Mouse (Mus musculus) heart, embryonic 10.5 days (tissue): ENCODE measurements at regions not wholly inside any gene's neighbourhood (a gene's known extent, or its start where the extent isn't known, plus 50 kb on each side); places are given as distances from the start of the nearest gene placed in this dataset.
A peak's percentile ranks its signal among the peaks of the same experiment; 100 is the strongest.

Experiments used
- DNase-seq: peaks from one replicate; pipeline ENCODE4 v3.0.0-alpha.2; 2017; ENCODE audit warnings: low spot score
- H3K27ac ChIP-seq: fragments of 300-500 bp; sonication (generic); 2 replicates; pipeline ENCODE4 v1.5.1; 2016; ENCODE audit warnings: mild to moderate bottlenecking
- H3K27me3 ChIP-seq: fragments of 300-500 bp; sonication (generic); 2 replicates; pipeline ENCODE4 v1.6.1; 2016; ENCODE audit warnings: mild to moderate bottlenecking; ENCODE audit not compliant: poor library complexity, insufficient read depth, severe bottlenecking
- H3K36me3 ChIP-seq: fragments of 300-500 bp; sonication (generic); 2 replicates; pipeline ENCODE4 v1.6.1; 2016; ENCODE audit warnings: mild to moderate bottlenecking, moderate library complexity
- H3K4me1 ChIP-seq: fragments of 300-500 bp; sonication (generic); 2 replicates; pipeline ENCODE4 v1.6.1; 2016; ENCODE audit warnings: mild to moderate bottlenecking
- H3K4me3 ChIP-seq: fragments of 300-500 bp; sonication (generic); 2 replicates; pipeline ENCODE4 v1.5.1; 2016; ENCODE audit warnings: mild to moderate bottlenecking, moderate library complexity
- H3K9me3 ChIP-seq: fragments of 300-500 bp; sonication (generic); 2 replicates; pipeline ENCODE4 v1.6.1; 2016; ENCODE audit warnings: mild to moderate bottlenecking, moderate library complexity
- WGBS: fragments of 180-500 bp; shearing (Covaris S2); methylation state at CpG from one replicate; pipeline ENCODE4 v1.1.7; 2016; 5-methylcytosine and 5-hydroxymethylcytosine counted together

DNA sequence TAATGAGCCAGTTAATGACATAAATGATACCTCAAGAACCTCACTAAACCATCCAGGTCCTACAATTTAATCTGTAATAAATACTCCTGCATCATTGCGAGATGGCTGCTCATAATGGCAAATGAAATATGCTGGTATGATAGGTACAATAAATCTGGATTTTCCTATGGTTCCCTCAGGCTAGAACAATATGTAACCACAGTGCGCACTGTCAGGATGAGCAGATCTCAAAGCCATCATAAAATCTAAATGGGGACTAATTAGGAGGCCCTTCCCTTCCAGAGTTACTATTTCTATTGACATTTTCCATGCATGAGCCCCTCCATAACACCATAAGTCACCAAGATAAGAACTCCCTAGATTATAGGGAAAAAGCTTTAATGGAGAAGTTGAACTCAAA, 379.8 kb downstream of the Gpd2 start:
- no peaks in the 10 kb centered on the region for H3K4me1 ChIP-seq
- no peak overlapping the region for H3K27ac ChIP-seq
- no peaks in the 10 kb centered on the region for H3K27me3 ChIP-seq
- peak overlapping the region; percentile 61; the same call in 1 of the 2 replicates for H3K4me3 ChIP-seq
- no peaks in the 10 kb centered on the region for H3K36me3 ChIP-seq
- 82% methylated on average over 2 of the region's 2 CpGs for WGBS
- no peaks in the 10 kb centered on the region for H3K9me3 ChIP-seq
- DNase-seq = no peak

DNA sequence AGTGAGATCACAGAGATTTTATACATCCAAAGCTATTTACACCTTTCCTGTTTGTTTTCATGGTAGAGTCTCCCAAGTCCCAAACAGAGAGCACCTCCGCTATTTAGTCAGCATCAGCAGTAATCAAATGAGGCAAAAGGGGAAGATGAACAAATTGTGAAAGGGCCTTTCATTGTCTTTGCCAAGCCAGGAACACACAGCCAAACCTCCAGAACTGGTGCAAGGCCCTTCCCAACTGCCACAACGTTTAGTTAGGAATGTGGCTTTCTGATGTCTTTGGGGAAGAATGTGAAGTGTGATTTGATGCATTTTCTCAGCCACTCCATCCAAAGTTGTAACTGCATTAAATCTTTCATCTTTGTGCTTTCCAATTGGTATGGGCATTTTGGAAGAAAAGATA, 353.6 kb upstream of the Galnt5 start:
- Histone ChIP-seq H3K27ac (no peak overlapping the region), H3K9me3 (no peaks in the 10 kb centered on the region), H3K4me1 (no peaks in the 10 kb centered on the region), H3K4me3 (no peak overlapping the region), H3K36me3 (no peaks in the 10 kb centered on the region), H3K27me3 (no peaks in the 10 kb centered on the region)
- WGBS = 53% methylated on average over 2 of the region's 2 CpGs
- no peak for DNase-seq

- H3K4me3 ChIP-seq = no peak overlapping the region
- H3K36me3 ChIP-seq = no peaks in the 10 kb centered on the region
- DNase-seq = no peak
- H3K27me3 ChIP-seq = no peaks in the 10 kb centered on the region
- no peaks in the 10 kb centered on the region for H3K9me3 ChIP-seq
- no peaks in the 10 kb centered on the region for H3K4me1 ChIP-seq
- WGBS = 77% methylated on average over 2 of the region's 2 CpGs
- no peak overlapping the region for H3K27ac ChIP-seq
These were observed 353.1 kb upstream of the Galnt5 start for GRCm38 (mm10) chr2:57644541-57644940.

GRCm38 (mm10) chr2:57649002-57649401, 348.7 kb upstream of the Galnt5 start:
- Histone ChIP-seq H3K27ac (no peak overlapping the region), H3K4me1 (no peaks in the 10 kb centered on the region), H3K27me3 (no peaks in the 10 kb centered on the region), H3K36me3 (no peaks in the 10 kb centered on the region), H3K9me3 (no peaks in the 10 kb centered on the region), H3K4me3 (no peak overlapping the region)
- DNase-seq = no peak
- whole genome bisulfite sequencing = 80% methylated on average over 4 of the region's 4 CpGs

DNA sequence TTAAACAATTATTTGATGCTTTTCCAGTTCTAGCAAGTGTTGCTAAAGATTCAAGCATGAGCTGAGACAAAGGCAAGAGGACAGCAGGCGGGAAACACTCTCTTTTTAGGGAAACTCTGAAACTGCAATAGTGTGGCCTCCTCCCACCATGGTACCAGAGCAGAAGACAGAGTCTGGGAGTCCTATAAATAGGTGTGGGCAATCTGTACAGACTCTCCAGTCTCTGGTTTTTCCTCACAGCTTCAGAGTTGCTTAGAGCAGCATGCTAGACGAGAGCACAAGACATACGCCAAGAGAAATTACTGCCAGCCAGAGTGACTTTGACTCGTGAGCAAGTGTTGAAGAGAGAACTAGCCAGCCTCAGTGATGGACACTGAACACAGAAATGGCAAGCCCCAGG, 340.3 kb upstream of the Galnt5 start:
- 68% methylated on average over 4 of the region's 4 CpGs for WGBS
- H3K4me1 ChIP-seq = no peaks in the 10 kb centered on the region
- H3K27me3 ChIP-seq = no peaks in the 10 kb centered on the region
- H3K4me3 ChIP-seq = no peak overlapping the region
- H3K27ac ChIP-seq = no peak overlapping the region
- DNase-seq = no peak
- H3K36me3 ChIP-seq = no peaks in the 10 kb centered on the region
- no peaks in the 10 kb centered on the region for H3K9me3 ChIP-seq

GRCm38 (mm10) chr2:57661838-57662237, 335.8 kb upstream of the Galnt5 start:
- Histone ChIP-seq H3K4me1 (no peaks in the 10 kb centered on the region), H3K36me3 (no peaks in the 10 kb centered on the region), H3K9me3 (no peaks in the 10 kb centered on the region), H3K27me3 (no peaks in the 10 kb centered on the region), H3K27ac (no peak overlapping the region), H3K4me3 (no peak overlapping the region)
- no peak for DNase-seq
- WGBS = 74% methylated on average over 1 of the region's 1 CpGs

GRCm38 (mm10) chr2:57672007-57672643, 325.6 kb upstream of the Galnt5 start:
- no peak for DNase-seq
- no peak overlapping the region for H3K27ac ChIP-seq
- WGBS = 76% methylated on average over 3 of the region's 3 CpGs

DNA sequence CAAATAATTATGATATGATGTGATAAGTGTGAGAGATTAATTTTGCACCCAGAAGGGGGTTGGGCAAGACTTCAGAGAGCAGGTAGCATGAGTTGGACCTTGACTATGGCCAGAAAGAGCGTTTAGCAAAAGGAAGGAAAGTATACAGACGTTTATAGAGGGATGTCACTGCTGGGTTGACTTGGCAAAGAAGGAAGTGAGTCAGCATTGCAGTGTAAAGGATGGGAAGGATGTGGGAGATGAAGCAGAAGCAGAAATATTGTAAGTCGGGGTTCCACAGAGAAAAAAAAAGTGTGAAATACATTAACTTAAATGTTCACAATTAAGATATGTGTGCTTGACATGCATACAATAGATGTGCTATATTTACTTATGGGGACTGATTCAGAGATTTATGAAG, 307.8 kb upstream of the Galnt5 start:
- WGBS = 66% methylated on average over 3 of the region's 3 CpGs
- H3K27me3 ChIP-seq = no peaks in the 10 kb centered on the region
- no peak overlapping the region for H3K4me3 ChIP-seq
- no peaks in the 10 kb centered on the region for H3K36me3 ChIP-seq
- no peaks in the 10 kb centered on the region for H3K9me3 ChIP-seq
- no peak overlapping the region for H3K27ac ChIP-seq
- no peak for DNase-seq
- no peaks in the 10 kb centered on the region for H3K4me1 ChIP-seq

More at GRCm38 (mm10) chr2:57672007-57672643, 325.6 kb upstream of the Galnt5 start:
- H3K36me3 ChIP-seq = no peaks in the 10 kb centered on the region
- no peaks in the 10 kb centered on the region for H3K4me1 ChIP-seq
- H3K4me3 ChIP-seq = no peak overlapping the region
- no peaks in the 10 kb centered on the region for H3K9me3 ChIP-seq
- H3K27me3 ChIP-seq = no peaks in the 10 kb centered on the region

DNA sequence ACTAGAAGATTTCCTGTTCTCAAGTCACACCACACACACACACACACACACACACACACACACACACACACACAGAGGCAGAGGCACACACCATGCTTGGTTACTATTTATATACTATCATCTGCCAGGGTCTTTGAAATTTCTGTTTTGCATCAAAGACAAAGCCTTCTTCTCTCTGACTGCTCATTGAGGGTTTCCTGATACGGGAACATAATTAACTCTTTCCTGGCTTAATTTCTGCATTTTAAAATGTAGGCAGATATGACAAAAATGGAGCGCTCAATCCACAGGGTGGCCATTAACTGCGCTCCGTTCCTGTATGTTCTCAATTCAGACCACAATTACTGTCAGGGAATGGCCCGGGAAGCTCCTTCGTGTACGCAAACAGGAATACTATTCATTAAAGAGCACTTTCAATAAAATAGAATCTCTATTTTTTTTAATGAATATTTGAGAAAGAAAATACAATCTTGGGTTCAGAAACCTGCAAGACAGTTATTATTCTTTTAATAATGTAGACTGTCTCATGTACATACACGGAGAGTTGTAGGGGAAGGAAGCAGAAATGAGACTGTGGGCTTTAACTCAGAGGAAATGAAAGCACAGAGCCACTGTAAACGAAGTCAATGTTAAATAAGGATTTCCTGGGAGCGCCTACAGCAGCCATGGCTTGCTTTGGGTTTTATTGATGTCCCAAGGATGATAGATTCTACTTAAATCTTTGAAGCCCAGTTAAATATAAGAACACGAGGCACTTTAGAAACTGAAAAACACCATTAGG, 300.5 kb upstream of the Galnt5 start:
- no peak for DNase-seq
- Histone ChIP-seq H3K4me1 (peaks cover 8% of the 10 kb centered on the region; the same call in 1 of the 2 replicates), H3K9me3 (no peaks in the 10 kb centered on the region), H3K4me3 (no peak overlapping the region), H3K36me3 (no peaks in the 10 kb centered on the region), H3K27ac (no peak overlapping the region), H3K27me3 (no peaks in the 10 kb centered on the region)
- 59% methylated on average over 11 of the region's 11 CpGs for WGBS

DNA sequence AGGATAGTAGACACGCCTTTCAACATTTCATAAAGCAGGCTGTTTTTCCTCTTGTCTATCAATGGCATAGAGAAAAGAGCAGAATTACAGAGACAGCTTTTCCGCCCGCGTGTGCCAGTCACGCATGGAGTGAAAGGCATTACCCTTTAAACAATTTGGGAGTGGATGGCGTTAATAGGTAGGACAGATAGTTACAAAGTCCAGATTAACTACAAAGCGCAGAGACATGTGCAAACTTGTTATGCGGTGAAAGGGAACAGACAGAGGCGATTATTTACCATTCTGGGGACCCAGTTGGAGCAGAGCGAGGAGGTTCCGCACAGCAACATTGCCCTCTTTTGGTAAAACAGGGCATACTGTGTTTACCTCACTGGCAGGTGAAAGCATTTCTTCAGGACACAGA, 299.0 kb upstream of the Galnt5 start:
- WGBS = 12% methylated on average over 11 of the region's 11 CpGs
- no peak overlapping the region for H3K27ac ChIP-seq

GRCm38 (mm10) chr2:57699226-57699625, 298.5 kb upstream of the Galnt5 start:
- DNase-seq = no peak
- WGBS = 58% methylated on average over 4 of the region's 4 CpGs
- Histone ChIP-seq H3K9me3 (no peaks in the 10 kb centered on the region), H3K36me3 (no peaks in the 10 kb centered on the region), H3K27me3 (no peaks in the 10 kb centered on the region), H3K27ac (no peak overlapping the region), H3K4me3 (no peak overlapping the region), H3K4me1 (peaks cover 8% of the 10 kb centered on the region; the same call in 1 of the 2 replicates)

More for the DNA sequence above, 299.0 kb upstream of the Galnt5 start:
- no peak for DNase-seq
- Histone ChIP-seq H3K4me1 (peaks cover 8% of the 10 kb centered on the region; the same call in 1 of the 2 replicates), H3K27me3 (no peaks in the 10 kb centered on the region), H3K36me3 (no peaks in the 10 kb centered on the region), H3K9me3 (no peaks in the 10 kb centered on the region), H3K4me3 (peak overlapping the region; percentile 47)

- Histone ChIP-seq H3K27me3 (no peaks in the 10 kb centered on the region), H3K4me3 (no peak overlapping the region), H3K36me3 (no peaks in the 10 kb centered on the region), H3K9me3 (no peaks in the 10 kb centered on the region), H3K27ac (no peak overlapping the region), H3K4me1 (no peaks in the 10 kb centered on the region)
- no peak for DNase-seq
- 58% methylated on average over 10 of the region's 10 CpGs for WGBS
These were observed 280.8 kb upstream of the Galnt5 start for GRCm38 (mm10) chr2:57716754-57717510.
